Mouse (Mus musculus) G1E-ER4 (cell line): ENCODE results near the gene Triobp. TPM values are rescaled to one million over a fixed set of nuclear protein-coding genes. Genes with fewer than 3 reads are reported as not detected.

Source experiments
- GATA1 ChIP-seq: IDR thresholded peaks from one replicate; pipeline ENCODE4 v1.8.0; 2012; ENCODE audit warnings: low read length, inconsistent platforms
- polyA plus RNA-seq: library from polyadenylated mRNA; stranded (reverse); fragments of >175 nt; gene quantifications from 2 replicates; pipeline ENCODE4 v1.2.3, GENCODE M21; 2012

The Triobp gene
- polyA plus RNA-seq, 1 experiment, result 59.9 TPM

- TF ChIP-seq GATA1, result no peak
These were observed 10.2 kb upstream of the Triobp start for GRCm38 (mm10) chr15:78937311-78937710.

DNA sequence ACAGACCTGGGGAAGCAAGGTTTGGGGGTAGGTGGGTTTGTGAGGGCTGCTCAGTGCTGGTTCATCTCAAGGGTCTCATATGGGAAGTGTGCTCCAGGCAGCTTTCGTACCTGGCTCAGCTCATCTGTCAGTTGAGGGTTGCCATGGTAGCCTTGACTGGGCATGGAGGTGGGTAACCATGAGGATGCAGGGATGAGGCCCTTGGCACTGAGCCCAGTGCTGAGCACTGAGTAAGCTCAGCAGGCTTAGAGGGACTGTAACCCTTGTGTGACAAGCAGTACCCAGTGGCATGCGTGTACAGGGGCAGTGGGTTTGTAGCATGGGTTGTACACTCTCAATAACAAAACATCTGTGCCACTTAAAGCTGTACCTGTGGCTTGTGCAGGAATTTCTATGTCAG, 9.6 kb upstream of the Triobp start:
- TF ChIP-seq GATA1, result no peak

DNA sequence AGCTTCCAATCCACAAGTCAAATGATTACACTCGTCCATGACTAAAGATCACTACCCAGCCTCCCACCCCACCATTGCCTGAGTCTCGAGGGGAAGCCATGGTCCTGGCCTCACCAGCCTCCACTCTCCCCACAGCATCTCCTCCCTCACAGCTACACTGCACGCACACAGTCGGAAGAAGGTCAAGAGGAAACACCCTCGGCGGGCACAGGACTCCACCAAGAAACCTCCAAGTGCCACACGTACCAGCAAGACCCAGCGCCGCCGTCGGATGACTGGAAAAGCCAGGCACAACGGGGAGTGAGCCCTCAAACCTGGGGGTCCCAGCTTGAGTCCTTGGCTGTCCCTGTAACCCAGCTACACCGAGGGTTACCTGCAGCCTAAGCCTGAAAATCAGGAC, 7.2 kb upstream of the Triobp start:
- TF ChIP-seq GATA1, result no peak

DNA sequence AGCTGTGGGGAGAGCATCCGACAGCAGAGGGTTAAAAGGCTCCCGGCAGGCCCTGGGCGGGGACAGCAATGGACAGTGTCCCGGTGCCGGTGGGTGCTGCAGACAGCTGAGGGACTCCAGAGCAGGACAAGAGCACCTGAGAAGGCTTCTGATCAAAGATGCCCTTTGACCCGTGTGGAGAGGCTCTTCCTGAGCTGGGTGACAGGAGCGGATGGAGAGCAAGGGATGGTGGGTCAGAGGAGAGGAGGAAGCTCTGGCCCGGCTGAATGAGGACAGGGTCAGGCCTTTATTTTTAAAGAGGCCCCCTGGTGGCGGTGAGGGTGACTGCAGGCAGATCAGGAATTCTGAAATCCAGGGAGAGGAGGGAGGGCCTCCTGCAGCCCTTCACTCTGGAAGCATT, 4.9 kb upstream of the Triobp start:
- no peak for TF ChIP-seq GATA1

GRCm38 (mm10) chr15:78946232-78946631, 1.3 kb upstream of the Triobp start:
- no peak for TF ChIP-seq GATA1

GRCm38 (mm10) chr15:78948152-78948725, 715 bp downstream of the Triobp start:
- TF ChIP-seq GATA1, result no peak

DNA sequence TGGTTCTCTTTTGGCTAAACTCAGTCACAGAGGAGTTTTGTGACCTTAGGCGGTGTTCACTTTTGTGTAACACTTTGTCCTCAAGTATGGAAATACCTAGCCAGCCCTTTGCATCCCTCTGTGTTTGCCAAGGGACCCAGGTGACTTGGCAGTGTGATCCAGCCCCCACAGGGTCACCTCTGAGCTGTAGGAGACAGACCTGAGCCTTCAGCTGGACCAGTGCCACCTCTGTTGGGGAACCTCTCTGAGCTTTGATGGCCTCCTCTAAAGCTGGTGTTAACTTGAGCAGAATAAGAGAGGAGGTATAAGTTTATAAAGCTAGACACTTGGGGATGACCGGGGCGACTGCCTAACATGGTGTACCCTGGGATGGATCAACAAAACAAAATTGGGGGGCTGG, 1.4 kb downstream of the Triobp start:
- TF ChIP-seq GATA1, result no peak

GRCm38 (mm10) chr15:78955663-78956062, 8.1 kb downstream of the Triobp start:
- TF ChIP-seq GATA1, result no peak

- TF ChIP-seq GATA1, result no peak
These were observed 8.8 kb downstream of the Triobp start for GRCm38 (mm10) chr15:78956351-78956750.

DNA sequence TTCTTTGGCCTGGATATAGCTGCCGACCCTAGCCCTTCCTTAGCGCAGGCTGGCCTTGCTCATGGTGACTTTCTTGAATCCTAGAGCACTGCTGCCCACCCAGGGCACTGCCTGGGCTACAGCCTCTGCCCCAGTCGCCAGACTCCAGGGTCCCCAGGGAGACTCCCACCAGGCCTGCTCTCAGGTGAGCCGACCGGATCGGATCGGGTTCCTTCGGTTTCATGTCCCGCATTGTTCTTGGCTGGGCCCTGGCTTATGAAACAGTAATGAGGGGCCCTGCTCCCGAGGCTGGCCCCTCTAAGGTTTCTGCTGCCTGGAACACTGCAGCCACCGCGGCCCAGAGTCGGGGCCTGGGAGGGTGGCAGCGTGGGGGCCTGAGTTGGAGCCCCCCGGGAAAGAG, 9.5 kb downstream of the Triobp start:
- no peak for TF ChIP-seq GATA1

DNA sequence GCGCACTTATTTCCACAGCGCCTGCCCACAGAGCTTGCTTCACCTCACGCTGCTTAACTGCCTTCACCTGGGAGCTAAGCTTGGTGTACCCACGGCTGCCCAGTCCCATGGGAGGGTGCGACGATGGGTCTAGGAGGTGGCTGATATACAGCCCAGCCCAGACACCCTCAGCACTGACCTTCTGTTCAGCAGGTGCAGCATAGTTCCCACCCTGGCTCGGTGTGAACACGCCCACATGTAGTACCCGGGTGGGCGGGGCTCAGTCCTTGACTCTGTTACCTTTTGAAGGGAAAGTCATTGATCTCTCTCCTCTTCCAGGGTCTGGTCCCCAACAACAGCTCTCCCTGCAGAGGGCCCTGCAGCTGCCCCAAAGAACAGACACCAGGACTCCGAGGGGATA, 12.0 kb downstream of the Triobp start:
- TF ChIP-seq GATA1, result no peak

DNA sequence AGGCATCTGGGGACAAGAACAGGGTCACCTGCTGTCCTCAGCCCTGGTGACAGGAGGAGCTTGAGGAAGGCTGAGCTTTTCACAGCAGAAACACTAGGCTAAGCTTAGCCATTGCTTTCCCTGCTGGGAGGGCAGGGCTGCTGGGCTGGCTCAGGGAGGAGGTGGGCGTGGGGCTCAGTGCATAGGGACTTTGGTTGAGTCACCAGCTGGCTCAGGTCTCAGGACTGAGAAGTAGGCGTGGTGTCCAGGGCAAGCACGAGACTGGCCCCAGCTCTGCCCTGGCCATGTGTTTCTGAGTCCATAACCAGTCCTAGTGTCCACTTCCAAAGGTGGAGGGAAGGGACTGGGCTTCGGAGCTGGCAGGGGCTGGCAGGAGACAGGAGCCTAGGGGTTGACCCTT, 12.6 kb downstream of the Triobp start:
- no peak for TF ChIP-seq GATA1

DNA sequence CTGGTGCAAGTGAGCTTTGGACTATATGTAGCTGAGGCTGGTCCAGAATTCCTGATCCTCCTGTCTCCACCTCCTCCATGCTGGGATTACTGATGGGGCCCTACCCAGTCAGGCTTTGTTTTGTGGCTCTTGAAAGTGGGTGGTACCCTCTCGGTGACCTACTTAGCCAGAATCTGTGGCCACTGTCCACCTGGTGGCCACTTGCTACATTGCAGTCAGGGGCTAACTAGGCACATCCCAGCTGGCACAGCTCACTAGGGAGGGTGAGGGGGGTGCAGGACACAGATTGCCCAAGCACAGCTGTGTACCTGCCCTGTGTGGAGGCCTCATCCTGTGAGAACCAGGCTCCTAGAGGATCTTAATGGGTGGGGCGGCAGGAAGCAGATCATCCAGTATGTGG, 15.4 kb downstream of the Triobp start:
- TF ChIP-seq GATA1, result no peak

DNA sequence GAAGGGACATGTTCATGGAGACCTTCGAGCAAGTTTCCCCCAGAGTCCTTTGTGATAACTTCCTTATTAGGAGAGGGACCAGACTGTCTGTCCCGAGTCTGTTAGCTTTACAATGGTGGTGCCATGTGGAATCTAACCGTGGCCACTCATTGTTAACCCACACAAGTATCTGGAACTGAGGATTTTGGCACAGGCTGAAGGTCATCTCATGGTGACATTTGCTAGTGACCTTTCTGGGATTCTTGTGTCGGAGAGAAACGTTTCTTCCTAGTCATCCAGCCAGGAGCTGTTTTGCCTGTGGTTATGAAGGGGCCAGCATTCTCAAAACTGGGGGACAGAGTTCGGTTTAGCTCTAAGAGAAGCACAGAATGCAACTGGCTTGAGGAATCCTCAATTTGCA, 24.1 kb downstream of the Triobp start:
- no peak for TF ChIP-seq GATA1

- no peak for TF ChIP-seq GATA1
These were observed 26.4 kb downstream of the Triobp start for GRCm38 (mm10) chr15:78973950-78974349.

GRCm38 (mm10) chr15:78977676-78978159, 30.2 kb downstream of the Triobp start:
- no peak for TF ChIP-seq GATA1

- no peak for TF ChIP-seq GATA1
These were observed 31.4 kb downstream of the Triobp start for GRCm38 (mm10) chr15:78978875-78979274.

DNA sequence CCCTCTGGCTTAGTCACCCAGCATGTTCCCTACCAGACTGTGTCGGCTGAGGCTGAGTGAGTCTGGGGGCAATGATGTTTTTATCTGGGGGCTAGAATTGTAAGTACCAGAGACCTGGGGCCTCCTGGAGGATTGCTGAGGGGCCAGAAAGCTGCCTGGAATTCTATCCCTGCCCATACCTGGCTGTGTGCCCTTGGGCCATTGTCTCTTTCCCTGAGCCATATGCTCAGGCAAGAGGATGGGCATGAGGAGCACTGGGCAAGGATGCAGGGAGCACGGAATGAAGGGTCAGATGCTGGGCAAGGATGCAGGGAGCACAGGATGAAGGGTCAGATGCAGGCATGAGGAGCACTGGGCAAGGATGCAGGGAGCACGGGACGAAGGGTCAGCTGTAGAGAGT, 32.6 kb downstream of the Triobp start:
- no peak for TF ChIP-seq GATA1
